7 mouse cellular contexts compared by ENCODE assay signal in genomic region chr19:5800350-5800631, GRCm38 (mm10). TPM values are rescaled to one million over a fixed set of nuclear protein-coding genes. Genes with fewer than 3 reads are reported as not detected.
DNase-seq lines count a peak whose midpoint lies in the region; ATAC-seq and TF ChIP-seq lines count a peak whose summit lies in the region.

No protein-coding gene starts in this region.

- peak overlapping the region; percentile 99 for H3K27ac ChIP-seq in lung, postnatal 0 days (ENCODE audit: low read length)
- peak overlapping the region; percentile 78 for H3K27ac ChIP-seq in embryonic fibroblast, embryonic 13.5 days (ENCODE audit: insufficient read depth, low read length)
- 0 out of 2 replicates have a peak overlapping the region, but pooled peaks have one; percentile 1 for H3K27ac ChIP-seq in limb, embryonic 11.5 days (replicated peaks; ENCODE audit: low read depth, low read length)
- H3K27ac ChIP-seq in stomach, embryonic 14.5 days (ENCODE audit: low read length), result peak overlapping the region; percentile 100

- peaks cover 17% of the 10 kb centered on the region for H3K4me1 ChIP-seq in lung, postnatal 0 days (ENCODE audit: insufficient read depth, low read depth, low read length)
- H3K4me1 ChIP-seq in embryonic fibroblast, embryonic 13.5 days (ENCODE audit: control insufficient read depth, insufficient read depth, low read length), result peaks cover 8% of the 10 kb centered on the region
- H3K4me1 ChIP-seq in limb, embryonic 11.5 days (ENCODE audit: control insufficient read depth, insufficient read depth, low read length), result peaks cover 18% of the 10 kb centered on the region
- peaks cover 31% of the 10 kb centered on the region for H3K4me1 ChIP-seq in stomach, embryonic 14.5 days (ENCODE audit: control insufficient read depth, insufficient read depth, low read length)

- no peak for ATAC-seq in lung, postnatal 0 days
- no peak for ATAC-seq in limb, embryonic 11.5 days (ENCODE audit: insufficient number of reproducible peaks, low FRiP score, low TSS enrichment, low read depth)
- no peak for ATAC-seq in stomach, embryonic 14.5 days (ENCODE audit: insufficient number of reproducible peaks, insufficient read depth, low FRiP score, low read depth)

- H3K4me3 ChIP-seq in lung, postnatal 0 days (ENCODE audit: low read depth, low read length), result peak overlapping the region; percentile 71
- peak overlapping the region; percentile 97 for H3K4me3 ChIP-seq in embryonic fibroblast, embryonic 13.5 days (ENCODE audit: insufficient read depth, low read length)
- H3K4me3 ChIP-seq in limb, embryonic 11.5 days (ENCODE audit: low read depth, low read length), result peak overlapping the region; percentile 63
- peak overlapping the region; percentile 92 for H3K4me3 ChIP-seq in stomach, embryonic 14.5 days (ENCODE audit: low read depth, low read length)

- H3K9ac ChIP-seq in lung, postnatal 0 days (replicated peaks; ENCODE audit: low read depth), result peak overlapping the region; percentile 98
- H3K9ac ChIP-seq in limb, embryonic 11.5 days (ENCODE audit: low read length), result peak overlapping the region; percentile 80
- peak overlapping the region; percentile 98 for H3K9ac ChIP-seq in stomach, embryonic 14.5 days (replicated peaks; ENCODE audit: low read depth, low read length)

- peak overlapping the region; percentile 85 for H3K4me2 ChIP-seq in lung, postnatal 0 days (replicated peaks; ENCODE audit: low read depth, low read length)
- peak overlapping the region; percentile 66 for H3K4me2 ChIP-seq in limb, embryonic 11.5 days (ENCODE audit: low read depth, severe bottlenecking)
- peak overlapping the region; percentile 95 for H3K4me2 ChIP-seq in stomach, embryonic 14.5 days (replicated peaks; ENCODE audit: low read depth, low read length)

- H3K27me3 ChIP-seq in lung, postnatal 0 days (replicated peaks; ENCODE audit: insufficient read depth, low read length), result no peaks in the 10 kb centered on the region
- H3K27me3 ChIP-seq in limb, embryonic 11.5 days (ENCODE audit: control insufficient read depth, insufficient read depth, low read length), result no peaks in the 10 kb centered on the region
- H3K27me3 ChIP-seq in stomach, embryonic 14.5 days (ENCODE audit: control insufficient read depth, insufficient read depth, low read length), result no peaks in the 10 kb centered on the region

- TF ChIP-seq CTCF in lung, postnatal 0 days (IDR thresholded peaks at IDR 0.05), result no peak
- no peak for TF ChIP-seq CTCF in embryonic fibroblast, embryonic 13.5 days (IDR thresholded peaks at IDR 0.05; ENCODE audit: borderline replicate concordance, insufficient read depth, low read length)

- 2% methylated on average over 2 of the region's 2 CpGs for WGBS in lung, postnatal 0 days
- WGBS in limb, embryonic 11.5 days, result 0% methylated on average over 2 of the region's 2 CpGs
- WGBS in stomach, embryonic 14.5 days, result 2% methylated on average over 2 of the region's 2 CpGs

- no peak for TF ChIP-seq EP300 in lung, postnatal 0 days (IDR thresholded peaks at IDR 0.05)

- peaks cover 26% of the 10 kb centered on the region; the same call in 1 of the 2 replicates for H3K36me3 ChIP-seq in lung, postnatal 0 days (ENCODE audit: insufficient read depth, low read length)
- peaks cover 16% of the 10 kb centered on the region for H3K36me3 ChIP-seq in limb, embryonic 11.5 days (ENCODE audit: control insufficient read depth, insufficient read depth, low read length)
- H3K36me3 ChIP-seq in stomach, embryonic 14.5 days (ENCODE audit: control insufficient read depth, insufficient read depth, low read length), result peaks cover 46% of the 10 kb centered on the region

- TF ChIP-seq POLR2A in embryonic fibroblast, embryonic 13.5 days (IDR thresholded peaks at IDR 0.05; ENCODE audit: low read depth, low read length), result no peak; the same call in 1 of the 2 replicates

- no peaks in the 10 kb centered on the region for H3K9me3 ChIP-seq in lung, postnatal 0 days (ENCODE audit: low read length)
- no peaks in the 10 kb centered on the region for H3K9me3 ChIP-seq in limb, embryonic 11.5 days (ENCODE audit: control insufficient read depth, low read length)
- no peaks in the 10 kb centered on the region for H3K9me3 ChIP-seq in stomach, embryonic 14.5 days (ENCODE audit: control insufficient read depth, low read depth, low read length)

- DNase-seq in lung, postnatal 0 days (ENCODE audit: low spot score), result no peak
- DNase-seq in lung, postnatal 10 days, result no peak
- no peak for DNase-seq in limb, embryonic 11.5 days (ENCODE audit: low spot score)
- DNase-seq in left cerebral cortex, adult 9 months (ENCODE audit: low spot score in 2 of 2), result no peak
- no peak for DNase-seq in frontal cortex, postnatal 36 days (ENCODE audit: low spot score in 2 of 2)

RNA-seq across cellular contexts. Expression of gene Scyl1, which starts 29.1 kb away (rescaled TPM):
- 64.6 TPM in 2 replicates for polyA plus RNA-seq in lung, postnatal 0 days (2015; fragmentation: Nextera tagmentation; extraction: Ambion mirVana)
- polyA plus RNA-seq in embryonic fibroblast, embryonic 13.5 days (2011; ENCODE audit: insufficient read length, low read depth, missing spikeins), result 78.4 and 83.1 TPM in 2 replicates
- polyA plus RNA-seq in limb, embryonic 11.5 days (2014; fragmentation: Nextera tagmentation; extraction: Ambion mirVana), result 65.8 and 66.6 TPM in 2 replicates
- polyA plus RNA-seq in stomach, embryonic 14.5 days (2014; fragmentation: Nextera tagmentation; extraction: Ambion mirVana), result 67.6 and 72.1 TPM in 2 replicates

RNA-seq across cellular contexts. Expression of gene Ltbp3, which starts 59.6 kb away (rescaled TPM):
- polyA plus RNA-seq in lung, postnatal 0 days (2015; fragmentation: Nextera tagmentation; extraction: Ambion mirVana), result 51.9 and 59.6 TPM in 2 replicates
- polyA plus RNA-seq in embryonic fibroblast, embryonic 13.5 days (2011; ENCODE audit: insufficient read length, low read depth, missing spikeins), result 119 and 136 TPM in 2 replicates
- polyA plus RNA-seq in limb, embryonic 11.5 days (2014; fragmentation: Nextera tagmentation; extraction: Ambion mirVana), result 3.0 and 9.7 TPM in 2 replicates
- polyA plus RNA-seq in stomach, embryonic 14.5 days (2014; fragmentation: Nextera tagmentation; extraction: Ambion mirVana), result 33.8 and 35.2 TPM in 2 replicates

Comparison
In these comparisons a context has a peak if more than half of its experiments do, and no peak if none do; other contexts are left out.
1. H3K27ac ChIP-seq: peak in every context shown above with its lines; median percentile 100 in stomach, embryonic 14.5 days; 99 in lung, postnatal 0 days; 78 in embryonic fibroblast, embryonic 13.5 days; 1 in limb, embryonic 11.5 days.